Mouse (Mus musculus) liver, embryonic 14.5 days (tissue): ENCODE results near the gene Smco1.

ENCODE experiments used
- CTCF ChIP-seq: IDR thresholded peaks from 2 replicates; pipeline ENCODE4 v1.5.1; 2016; ENCODE audit warnings: antibody characterized with exemption, low read depth, control low read depth
- EP300 ChIP-seq: IDR thresholded peaks from 2 replicates; pipeline ENCODE4 v1.6.1; 2016; ENCODE audit warnings: antibody characterized with exemption, low read depth

DNA sequence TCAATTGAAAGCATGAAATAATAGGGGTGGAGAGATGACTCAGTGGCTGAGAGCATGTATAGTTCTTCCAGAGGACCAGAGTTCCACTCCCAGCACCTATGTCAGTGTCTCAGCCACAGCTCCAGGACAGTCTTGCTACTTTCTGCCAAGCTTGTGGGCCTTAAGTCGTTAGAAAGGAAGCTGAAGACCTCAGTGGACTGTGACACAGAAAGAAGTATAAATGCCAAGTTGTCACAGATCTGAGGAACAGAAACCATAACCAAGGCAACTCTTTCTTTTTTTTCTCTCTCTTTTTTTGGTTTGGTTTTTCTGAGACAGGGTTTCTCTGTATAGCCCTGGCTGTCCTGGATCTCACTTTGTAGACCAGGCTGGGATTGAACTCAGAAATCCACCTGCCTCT, 4.6 kb downstream of the Smco1 start:
- TF ChIP-seq EP300 = no peak
- TF ChIP-seq CTCF = no peak
